9 mouse cellular contexts compared by ENCODE assay signal in genomic region chr7:115867518-115868270, GRCm38 (mm10).
DNase-seq lines count a peak whose midpoint lies in the region; ATAC-seq and TF ChIP-seq lines count a peak whose summit lies in the region.
"Had no signal": no experiment of that assay in that cellular context is flagged by ENCODE, and none has a peak within 500 bp of the region (broad histone marks: within the 10 kb centered on the region; RNA-seq: fewer than 3 reads in every experiment).

No protein-coding gene starts in this region.

- no peak overlapping the region for H3K4me3 ChIP-seq in lung, embryonic 14.5 days (ENCODE audit: low read depth, low read length)
- no peak overlapping the region for H3K4me3 ChIP-seq in lung, adult 2 months (replicated peaks; ENCODE audit: extremely low read depth, low read depth, low read length)
- no peak overlapping the region for H3K4me3 ChIP-seq in forebrain, embryonic 11.5 days (ENCODE audit: low read depth, low read length)
- H3K4me3 ChIP-seq in kidney, postnatal 0 days (replicated peaks; ENCODE audit: low read depth, low read length), result no peak overlapping the region

- H3K9ac ChIP-seq in lung, embryonic 14.5 days, result no peak overlapping the region
- H3K9ac ChIP-seq in forebrain, embryonic 11.5 days (ENCODE audit: low read length), result no peak overlapping the region
- H3K9ac ChIP-seq in kidney, postnatal 0 days (ENCODE audit: low read depth, low read length), result no peak overlapping the region

- TF ChIP-seq CTCF in lung, embryonic 14.5 days (IDR thresholded peaks at IDR 0.05; ENCODE audit: low read depth), result no peak
- no peak for TF ChIP-seq CTCF in lung, adult 2 months (IDR thresholded peaks at IDR 0.05; ENCODE audit: insufficient read depth, low read length)
- no peak for TF ChIP-seq CTCF in kidney, postnatal 0 days (IDR thresholded peaks at IDR 0.05; ENCODE audit: low read depth)

- H3K9me3 ChIP-seq in lung, embryonic 14.5 days (ENCODE audit: low read depth, low read length), result no peaks in the 10 kb centered on the region
- H3K9me3 ChIP-seq in forebrain, embryonic 11.5 days (ENCODE audit: control insufficient read depth, low read length), result no peaks in the 10 kb centered on the region
- no peaks in the 10 kb centered on the region for H3K9me3 ChIP-seq in kidney, postnatal 0 days (replicated peaks; ENCODE audit: low read length)
- H3K9me3 ChIP-seq: G1E had no signal

- ATAC-seq in lung, embryonic 14.5 days (ENCODE audit: insufficient read depth), result no peak
- ATAC-seq in forebrain, embryonic 11.5 days (replicated peaks; ENCODE audit: low FRiP score), result no peak
- no peak for ATAC-seq in kidney, postnatal 0 days (replicated peaks; ENCODE audit: low FRiP score, low read depth)

- TF ChIP-seq POLR2A in lung, adult 2 months (IDR thresholded peaks at IDR 0.05; ENCODE audit: borderline replicate concordance, extremely low read depth, low read depth, low read length), result no peak

- H3K27me3 ChIP-seq in lung, embryonic 14.5 days (ENCODE audit: insufficient read depth, low read length), result no peaks in the 10 kb centered on the region
- H3K27me3 ChIP-seq in forebrain, embryonic 11.5 days (ENCODE audit: control insufficient read depth, insufficient read depth, low read length), result no peaks in the 10 kb centered on the region
- no peaks in the 10 kb centered on the region for H3K27me3 ChIP-seq in kidney, postnatal 0 days (ENCODE audit: insufficient read depth, low read length)

- H3K4me2 ChIP-seq in lung, embryonic 14.5 days, result peak overlapping the region; percentile 2; the same call in 1 of the 2 replicates
- peak overlapping the region; percentile 22; the same call in 1 of the 2 replicates for H3K4me2 ChIP-seq in forebrain, embryonic 11.5 days (ENCODE audit: low read depth, low read length, severe bottlenecking)
- no peak overlapping the region; the same call in 1 of the 2 replicates for H3K4me2 ChIP-seq in kidney, postnatal 0 days (ENCODE audit: low read length)

- H3K27ac ChIP-seq in lung, embryonic 14.5 days (ENCODE audit: low read depth), result peak overlapping the region; percentile 46; the same call in 1 of the 2 replicates
- H3K27ac ChIP-seq in forebrain, embryonic 11.5 days (ENCODE audit: low read depth, low read length), result peak overlapping the region; percentile 85; the same call in 1 of the 2 replicates
- peak overlapping the region; percentile 40; the same call in 1 of the 2 replicates for H3K27ac ChIP-seq in kidney, postnatal 0 days

- peak; percentile 28 for DNase-seq in lung, embryonic 14.5 days
- DNase-seq in lung, adult 2 months, result no peak
- DNase-seq in forebrain, embryonic 11.5 days (ENCODE audit: low spot score), result peak; percentile 61
- DNase-seq in kidney, postnatal 0 days (ENCODE audit: low spot score), result no peak
- DNase-seq in retina, embryonic 14.5 days (ENCODE audit: low spot score), result peak; percentile 64
- DNase-seq in left cerebral cortex, adult 18-20 months (ENCODE audit: low spot score in 2 of 2), result no peak
- no peak for DNase-seq in right cerebral cortex, adult 18-20 months
- no peak for DNase-seq in layer of hippocampus, adult 9-11 months

- peaks cover 10% of the 10 kb centered on the region; the same call in 1 of the 2 replicates for H3K4me1 ChIP-seq in lung, embryonic 14.5 days (ENCODE audit: insufficient read depth)
- H3K4me1 ChIP-seq in lung, adult 2 months (ENCODE audit: control insufficient read depth, insufficient read depth, low read length), result no peaks in the 10 kb centered on the region; the same call in 1 of the 2 replicates
- H3K4me1 ChIP-seq in forebrain, embryonic 11.5 days (replicated peaks; ENCODE audit: control insufficient read depth, insufficient read depth, low read length), result peaks cover 14% of the 10 kb centered on the region; the same call in 1 of the 2 replicates
- H3K4me1 ChIP-seq in kidney, postnatal 0 days (replicated peaks; ENCODE audit: insufficient read depth, low read length), result no peaks in the 10 kb centered on the region

- 36% methylated on average over 10 of the region's 10 CpGs for WGBS in lung, embryonic 14.5 days
- WGBS in lung, adult 2 months, result 51% methylated on average over 10 of the region's 10 CpGs
- WGBS in forebrain, embryonic 11.5 days, result 5% methylated on average over 10 of the region's 10 CpGs
- 32% methylated on average over 10 of the region's 10 CpGs for WGBS in kidney, postnatal 0 days

- no peaks in the 10 kb centered on the region for H3K36me3 ChIP-seq in lung, embryonic 14.5 days (ENCODE audit: insufficient read depth)
- no peaks in the 10 kb centered on the region for H3K36me3 ChIP-seq in forebrain, embryonic 11.5 days (ENCODE audit: control insufficient read depth, insufficient read depth, low read length)
- H3K36me3 ChIP-seq in kidney, postnatal 0 days (ENCODE audit: insufficient read depth, low read length), result no peaks in the 10 kb centered on the region
- H3K36me3 ChIP-seq: G1E had no signal

Comparison
In these comparisons a context has a peak if more than half of its experiments do, and no peak if none do; other contexts are left out.
1. DNase-seq: peak in lung, embryonic 14.5 days (single experiment), forebrain, embryonic 11.5 days (single experiment) and retina, embryonic 14.5 days (single experiment); none in lung, adult 2 months (single experiment), kidney, postnatal 0 days (single experiment), left cerebral cortex, adult 18-20 months (0 of 2), right cerebral cortex, adult 18-20 months (single experiment) and layer of hippocampus, adult 9-11 months (single experiment).
2. Peak in every context shown above with its lines, with median percentiles within 50 percentile points of each other: H3K27ac ChIP-seq.